Mouse (Mus musculus) CH12.LX (cell line): ENCODE measurements around the gene Slc39a9. TPM values are rescaled to one million over a fixed set of nuclear protein-coding genes. Genes with fewer than 3 reads are reported as not detected.

Experiments
- DNase-seq: peaks from one replicate; pipeline ENCODE4 v3.0.0-alpha.2; 2013; ENCODE audit errors: extremely low read depth
- H3K27ac ChIP-seq: 2 replicates; pipeline ENCODE4 v1.5.1; 2012; ENCODE audit warnings: low read depth, mild to moderate bottlenecking, control low read depth, moderate library complexity; ENCODE audit not compliant: insufficient read depth
- H3K27me3 ChIP-seq: replicated peaks from 2 replicates; pipeline ENCODE3; 2012; ENCODE audit warnings: inconsistent platforms
- H3K36me3 ChIP-seq, 2 experiments: replicated peaks in 1 of 2; 2 replicates each; pipeline versions ENCODE3 to v1.6.1; 2012; ENCODE audit warnings: inconsistent platforms in 1 of 2, low read length in 1 of 2, mild to moderate bottlenecking in 1 of 2, mixed read lengths in 1 of 2, moderate library complexity in 1 of 2; ENCODE audit not compliant: control insufficient read depth in 1 of 2, insufficient read depth in 1 of 2
- H3K4me1 ChIP-seq, 2 experiments: 2 replicates each; pipeline ENCODE4 v1.6.1; 2012; ENCODE audit warnings: inconsistent platforms in 1 of 2, moderate library complexity in 1 of 2; ENCODE audit not compliant: insufficient read depth in 2 of 2, control insufficient read depth in 1 of 2
- H3K4me2 ChIP-seq: 2 replicates; pipeline ENCODE4 v1.6.1; 2012; ENCODE audit warnings: low read depth, mild to moderate bottlenecking, control low read depth; ENCODE audit not compliant: poor library complexity, insufficient read depth, severe bottlenecking
- H3K4me3 ChIP-seq, 3 experiments: fragments of 150-350 bp in 1 of 3; sonication (generic) in 1 of 3; replicated peaks in 1 of 3; 2 replicates each; pipeline versions ENCODE3 to v1.5.1; 2011 to 2012; ENCODE audit warnings: low read depth in 2 of 3, low read length in 2 of 3, mild to moderate bottlenecking in 2 of 3, moderate library complexity in 2 of 3, control low read depth in 1 of 3, improper control_type of control experiment in 1 of 3, inconsistent platforms in 1 of 3, mixed read lengths in 1 of 3; ENCODE audit not compliant: poor library complexity in 1 of 3
- H3K79me2 ChIP-seq: replicated peaks from 2 replicates; pipeline ENCODE4 v1.6.1; 2012; ENCODE audit warnings: mild to moderate bottlenecking, moderate library complexity; ENCODE audit not compliant: control insufficient read depth, poor library complexity, insufficient read depth, severe bottlenecking; ENCODE audit errors: extremely low read depth
- H3K9ac ChIP-seq: 2 replicates; pipeline ENCODE4 v1.6.1; 2012; ENCODE audit warnings: low read depth, mild to moderate bottlenecking, control low read depth, moderate library complexity; ENCODE audit not compliant: insufficient read depth
- H3K9me3 ChIP-seq: replicated peaks from 2 replicates; pipeline ENCODE3; 2012; ENCODE audit warnings: low read length, inconsistent platforms, mixed read lengths
- CHD2 ChIP-seq: IDR thresholded peaks from 2 replicates; pipeline ENCODE4 v1.6.1; 2011; ENCODE audit warnings: low read length, improper control_type of control experiment
- CTCF ChIP-seq, 2 experiments: IDR thresholded peaks in 1 of 2; conservative IDR thresholded peaks in 1 of 2; 2 replicates each; pipeline ENCODE4 v1.5.1; 2011 to 2012; ENCODE audit warnings: low read depth in 2 of 2, low read length in 2 of 2, improper control_type of control experiment in 1 of 2, inconsistent platforms in 1 of 2, mild to moderate bottlenecking in 1 of 2, moderate library complexity in 1 of 2
- EP300 ChIP-seq: IDR thresholded peaks from 2 replicates; pipeline ENCODE4 v1.6.1; 2011; ENCODE audit warnings: low read length, improper control_type of control experiment
- GABPA ChIP-seq: IDR thresholded peaks from 2 replicates; pipeline ENCODE4 v1.6.1; 2012; ENCODE audit warnings: low read depth, low read length, improper control_type of control experiment, inconsistent platforms; ENCODE audit not compliant: insufficient replicate concordance
- HCFC1 ChIP-seq: IDR thresholded peaks from 2 replicates; pipeline ENCODE4 v1.6.1; 2012; ENCODE audit warnings: low read depth, mild to moderate bottlenecking, inconsistent platforms, low read length, improper control_type of control experiment
- IRF4 ChIP-seq: IDR thresholded peaks from 2 replicates; pipeline ENCODE4 v1.6.1; 2014; ENCODE audit warnings: low read depth, mild to moderate bottlenecking, inconsistent platforms, low read length, improper control_type of control experiment
- JUN ChIP-seq: IDR thresholded peaks from 2 replicates; pipeline ENCODE4 v1.6.1; 2011; ENCODE audit warnings: low read depth, mild to moderate bottlenecking, low read length, improper control_type of control experiment, moderate library complexity; ENCODE audit not compliant: insufficient read depth
- JUND ChIP-seq: conservative IDR thresholded peaks from 2 replicates; pipeline ENCODE4 v1.6.1; 2011; ENCODE audit warnings: low read depth, low read length, improper control_type of control experiment
- MAX ChIP-seq: IDR thresholded peaks from 2 replicates; pipeline ENCODE4 v1.6.1; 2011; ENCODE audit warnings: low read length, improper control_type of control experiment
- MAZ ChIP-seq: IDR thresholded peaks from 2 replicates; pipeline ENCODE4 v1.6.1; 2012; ENCODE audit warnings: low read depth, mild to moderate bottlenecking, inconsistent platforms, low read length, improper control_type of control experiment, moderate library complexity
- MEF2A ChIP-seq: IDR thresholded peaks from 2 replicates; pipeline ENCODE4 v1.6.1; 2014; ENCODE audit warnings: low read depth, mild to moderate bottlenecking, inconsistent platforms, low read length, improper control_type of control experiment, borderline replicate concordance
- MXI1 ChIP-seq: IDR thresholded peaks from 2 replicates; pipeline ENCODE4 v1.6.1; 2011; ENCODE audit warnings: mild to moderate bottlenecking, low read depth, low read length, improper control_type of control experiment
- MYC ChIP-seq: IDR thresholded peaks from 2 replicates; pipeline ENCODE4 v1.6.1; 2011; ENCODE audit warnings: low read depth, mild to moderate bottlenecking, improper control_type of control experiment, low read length
- POLR2A ChIP-seq: IDR thresholded peaks from 2 replicates; pipeline ENCODE4 v1.6.1; 2011; ENCODE audit warnings: low read depth, mild to moderate bottlenecking, improper control_type of control experiment, low read length
- RCOR1 ChIP-seq: conservative IDR thresholded peaks from 2 replicates; pipeline ENCODE4 v1.6.1; 2012; ENCODE audit warnings: low read depth, mild to moderate bottlenecking, inconsistent platforms, low read length, improper control_type of control experiment
- SIN3A ChIP-seq: IDR thresholded peaks from 2 replicates; pipeline ENCODE4 v1.6.1; 2012; ENCODE audit warnings: low read length, improper control_type of control experiment, inconsistent platforms
- SMC3 ChIP-seq: IDR thresholded peaks from 2 replicates; pipeline ENCODE4 v1.6.1; 2011; ENCODE audit warnings: low read depth, low read length, improper control_type of control experiment
- TBP ChIP-seq: conservative IDR thresholded peaks from 2 replicates; pipeline ENCODE4 v1.6.1; 2011; ENCODE audit warnings: low read depth, low read length, improper control_type of control experiment
- UBTF ChIP-seq: IDR thresholded peaks from 2 replicates; pipeline ENCODE4 v1.6.1; 2012; ENCODE audit warnings: low read depth, mild to moderate bottlenecking, inconsistent platforms, low read length, improper control_type of control experiment, moderate library complexity
- ZMIZ1 ChIP-seq: IDR thresholded peaks from 2 replicates; pipeline ENCODE4 v1.6.1; 2012; ENCODE audit warnings: low read depth, mild to moderate bottlenecking, inconsistent platforms, low read length, improper control_type of control experiment
- ZNF384 ChIP-seq: IDR thresholded peaks from 2 replicates; pipeline ENCODE4 v1.6.1; 2012; ENCODE audit warnings: low read depth, low read length, improper control_type of control experiment, inconsistent platforms
- dilution Hi-C: fragments of 300-500 bp; cut with MboI; formaldehyde crosslinking; loops from 2 replicates; pipeline ENCODE4 v1.14.3; 2020; ENCODE audit warnings: low sequenced_read_pairs; ENCODE audit not compliant: extremely low pct_unique_long_range_greater_than_20kb, extremely low pct_ligation_motif_present
- in situ Hi-C: fragments of 300-500 bp; cut with MboI; formaldehyde crosslinking; loops from 3 replicates; pipeline ENCODE4 v1.14.3; 2019; ENCODE audit warnings: low sequenced_read_pairs, low pct_ligation_motif_present, low pct_unique_long_range_greater_than_20kb, mixed read lengths
- polyA plus RNA-seq: library from polyadenylated mRNA; unstranded; fragments of >175 nt; gene quantifications from 2 replicates; pipeline ENCODE4 v1.2.1, GENCODE M21; 2012; ENCODE audit warnings: low read depth; ENCODE audit not compliant: insufficient read length
- total RNA-seq, 2 experiments: library from RNA; depleted of rRNA; stranded (reverse); fragments of 300-350 nt in 1 of 2; fragments of >200 nt in 1 of 2; gene quantifications; 2 replicates each; pipeline ENCODE4 v1.2.3; 2012 to 2014

The Slc39a9 gene
- total and polyA plus RNA-seq, 3 experiments, result 8.0 to 17.1 (median 9.1) TPM

- H3K4me1 ChIP-seq, result peaks cover 3 to 7% of the 10 kb centered on the region in 2 experiments; a peak in 1 of 4 replicates
- dilution Hi-C loops, result no loop called here
- H3K36me3 ChIP-seq, result peaks cover 0 to 1% of the 10 kb centered on the region in 2 experiments
- H3K4me2 ChIP-seq, result no peak overlapping the region
- in situ Hi-C loops, result no loop called here
- H3K27me3 ChIP-seq, result peaks cover 3% of the 10 kb centered on the region
- no peaks in the 10 kb centered on the region for H3K9me3 ChIP-seq
- no peaks in the 10 kb centered on the region for H3K79me2 ChIP-seq
- TF ChIP-seq MEF2A, result no peak
- TF ChIP-seq JUN, result no peak
- TF ChIP-seq HCFC1, result no peak
- TF ChIP-seq SIN3A, result no peak
- no peak for TF ChIP-seq GABPA
- TF ChIP-seq, all 38 proteins: peak for 0
- Histone ChIP-seq H3K4me3 (no peak overlapping the region), H3K9ac (no peak overlapping the region), H3K27ac (no peak overlapping the region)
- DNase-seq, result peak; percentile 1
These were observed 44.1 kb downstream of the Slc39a9 start for GRCm38 (mm10) chr12:80687788-80688211.

GRCm38 (mm10) chr12:80689696-80690095, 46.0 kb downstream of the Slc39a9 start:
- dilution Hi-C loops, result no loop called here
- Histone ChIP-seq H3K27ac (no peak overlapping the region), H3K4me3 (no peak overlapping the region), H3K27me3 (peaks cover 14% of the 10 kb centered on the region), H3K4me2 (no peak overlapping the region), H3K9ac (no peak overlapping the region), H3K79me2 (no peaks in the 10 kb centered on the region), H3K4me1 (peaks cover 3 to 7% of the 10 kb centered on the region in 2 experiments; a peak in 1 of 4 replicates), H3K36me3 (no peaks in the 10 kb centered on the region), H3K9me3 (no peaks in the 10 kb centered on the region)
- no peak for DNase-seq
- in situ Hi-C loops, result no loop called here
- no peak for TF ChIP-seq UBTF
- no peak for TF ChIP-seq JUN
- no peak for TF ChIP-seq CHD2
- TF ChIP-seq CTCF (conservative IDR thresholded peaks at IDR 0.05 in 1 of 2, IDR thresholded peaks at IDR 0.05 in 1 of 2; ENCODE audit: low read depth in 2 of 2, low read length in 2 of 2), result no peak
- TF ChIP-seq SMC3, result no peak
- TF ChIP-seq MAX, result no peak
- no peak for TF ChIP-seq RCOR1
- TF ChIP-seq IRF4, result no peak

GRCm38 (mm10) chr12:80691671-80692091, 48.0 kb downstream of the Slc39a9 start:
- no peak for TF ChIP-seq POLR2A
- no peak for TF ChIP-seq MYC
- TF ChIP-seq HCFC1, result no peak
- no peak for TF ChIP-seq ZNF384
- no peak for TF ChIP-seq MAZ
- no peak for TF ChIP-seq SMC3
- no peak for TF ChIP-seq ZMIZ1
- no peak for TF ChIP-seq UBTF
- TF ChIP-seq MXI1, result no peak
- TF ChIP-seq CTCF (conservative IDR thresholded peaks at IDR 0.05 in 1 of 2, IDR thresholded peaks at IDR 0.05 in 1 of 2; ENCODE audit: low read depth in 2 of 2, low read length in 2 of 2), result no peak
- no peak for TF ChIP-seq EP300
- TF ChIP-seq JUND, result no peak
- no peak for TF ChIP-seq TBP
- Histone ChIP-seq H3K27me3 (peaks cover 22% of the 10 kb centered on the region), H3K79me2 (no peaks in the 10 kb centered on the region), H3K4me2 (no peak overlapping the region), H3K9ac (no peak overlapping the region), H3K36me3 (no peaks in the 10 kb centered on the region), H3K4me3 (no peak overlapping the region), H3K4me1 (peaks cover 3 to 7% of the 10 kb centered on the region in 2 experiments; a peak in 1 of 4 replicates), H3K27ac (no peak overlapping the region), H3K9me3 (no peaks in the 10 kb centered on the region)
- dilution Hi-C loops, result no loop called here
- in situ Hi-C loops, result no loop called here
- no peak for DNase-seq
